Mouse (Mus musculus) cortical plate, adult 2 months (tissue): ENCODE measurements around the gene Arhgap15. TPM values are rescaled to one million over a fixed set of nuclear protein-coding genes. Genes with fewer than 3 reads are reported as not detected.

Source experiments
- H3K27ac ChIP-seq: fragments of 200-500 bp; 2 replicates; pipeline ENCODE4 v1.5.1; 2012; ENCODE audit warnings: low read length, control low read depth, inconsistent platforms; ENCODE audit not compliant: insufficient read depth
- H3K4me1 ChIP-seq: fragments of 200-500 bp; 2 replicates; pipeline ENCODE4 v1.6.1; 2011; ENCODE audit warnings: low read length; ENCODE audit not compliant: control insufficient read depth, insufficient read depth
- H3K4me3 ChIP-seq: fragments of 200-500 bp; 2 replicates; pipeline ENCODE4 v1.5.1; 2011; ENCODE audit warnings: mild to moderate bottlenecking, low read length, control low read depth; ENCODE audit not compliant: insufficient read depth
- CTCF ChIP-seq: fragments of 200-500 bp; IDR thresholded peaks from 2 replicates; pipeline ENCODE4 v1.5.1; 2011; ENCODE audit warnings: mild to moderate bottlenecking, control low read depth, low read length; ENCODE audit not compliant: insufficient read depth; ENCODE audit errors: extremely low read depth
- POLR2A ChIP-seq: fragments of 200-500 bp; IDR thresholded peaks from 2 replicates; pipeline ENCODE4 v1.6.1; 2011; ENCODE audit warnings: mild to moderate bottlenecking, low read length, control low read depth; ENCODE audit not compliant: insufficient read depth; ENCODE audit errors: extremely low read depth
- polyA plus RNA-seq: library from polyadenylated mRNA; depleted of rRNA; stranded (reverse); fragments of >200 nt; gene quantifications from 2 replicates; pipeline ENCODE4 v1.2.3, GENCODE M21; 2012

The Arhgap15 gene
- polyA plus RNA-seq, 1 experiment: 8.9 TPM

- no peaks in the 10 kb centered on the region for H3K4me1 ChIP-seq
- H3K4me3 ChIP-seq: no peak overlapping the region
- no peak for TF ChIP-seq POLR2A
- TF ChIP-seq CTCF: no peak
- H3K27ac ChIP-seq: no peak overlapping the region
These were observed 391.8 kb downstream of the Arhgap15 start for GRCm38 (mm10) chr2:44140455-44140854.

GRCm38 (mm10) chr2:44142152-44142551 lies 393.5 kb downstream of the Arhgap15 start:
- TF ChIP-seq POLR2A: no peak
- TF ChIP-seq CTCF: no peak
- Histone ChIP-seq H3K27ac (no peak overlapping the region), H3K4me1 (no peaks in the 10 kb centered on the region), H3K4me3 (no peak overlapping the region)

- H3K4me3 ChIP-seq: no peak overlapping the region
- TF ChIP-seq CTCF: no peak
- no peak for TF ChIP-seq POLR2A
- H3K4me1 ChIP-seq: no peaks in the 10 kb centered on the region
- H3K27ac ChIP-seq: no peak overlapping the region
These were observed 394.0 kb downstream of the Arhgap15 start for GRCm38 (mm10) chr2:44142611-44143010.

GRCm38 (mm10) chr2:44146124-44146981 lies 397.7 kb downstream of the Arhgap15 start:
- TF ChIP-seq CTCF (no peak), POLR2A (no peak)
- Histone ChIP-seq H3K4me3 (no peak overlapping the region), H3K4me1 (no peaks in the 10 kb centered on the region), H3K27ac (no peak overlapping the region)

GRCm38 (mm10) chr2:44147486-44147885 lies 398.9 kb downstream of the Arhgap15 start:
- TF ChIP-seq CTCF: no peak
- TF ChIP-seq POLR2A: no peak
- Histone ChIP-seq H3K27ac (no peak overlapping the region), H3K4me3 (no peak overlapping the region), H3K4me1 (no peaks in the 10 kb centered on the region)

- Histone ChIP-seq H3K27ac (peak overlapping the region; percentile 43; the same call in 1 of the 2 replicates), H3K4me3 (no peak overlapping the region), H3K4me1 (no peaks in the 10 kb centered on the region)
- TF ChIP-seq CTCF: no peak
- TF ChIP-seq POLR2A: no peak
These were observed 399.3 kb downstream of the Arhgap15 start for GRCm38 (mm10) chr2:44147971-44148370.

- Histone ChIP-seq H3K4me1 (no peaks in the 10 kb centered on the region), H3K27ac (no peak overlapping the region), H3K4me3 (no peak overlapping the region)
- TF ChIP-seq POLR2A (no peak), CTCF (no peak)
These were observed 400.0 kb downstream of the Arhgap15 start for GRCm38 (mm10) chr2:44148550-44149100.

- Histone ChIP-seq H3K4me3 (no peak overlapping the region), H3K27ac (no peak overlapping the region), H3K4me1 (no peaks in the 10 kb centered on the region)
- no peak for TF ChIP-seq CTCF
- no peak for TF ChIP-seq POLR2A
These were observed 403.7 kb downstream of the Arhgap15 start for GRCm38 (mm10) chr2:44152301-44152700.

- no peaks in the 10 kb centered on the region for H3K4me1 ChIP-seq
- TF ChIP-seq POLR2A (no peak), CTCF (no peak)
- H3K4me3 ChIP-seq: no peak overlapping the region
- no peak overlapping the region for H3K27ac ChIP-seq
These were observed 411.7 kb downstream of the Arhgap15 start for GRCm38 (mm10) chr2:44160358-44160757.

- no peak overlapping the region for H3K27ac ChIP-seq
- H3K4me1 ChIP-seq: no peaks in the 10 kb centered on the region
- no peak overlapping the region for H3K4me3 ChIP-seq
- TF ChIP-seq CTCF (no peak), POLR2A (no peak)
These were observed 417.2 kb downstream of the Arhgap15 start for GRCm38 (mm10) chr2:44165789-44166188.
